Mouse (Mus musculus): Measurements from ENCODE around the gene Abca8a.
"Not testable (repeated sequence)": the region's sequence is repeated elsewhere in the genome, so short reads cannot be mapped to it uniquely, and the experiment has no call there.

The Abca8a gene

DNA sequence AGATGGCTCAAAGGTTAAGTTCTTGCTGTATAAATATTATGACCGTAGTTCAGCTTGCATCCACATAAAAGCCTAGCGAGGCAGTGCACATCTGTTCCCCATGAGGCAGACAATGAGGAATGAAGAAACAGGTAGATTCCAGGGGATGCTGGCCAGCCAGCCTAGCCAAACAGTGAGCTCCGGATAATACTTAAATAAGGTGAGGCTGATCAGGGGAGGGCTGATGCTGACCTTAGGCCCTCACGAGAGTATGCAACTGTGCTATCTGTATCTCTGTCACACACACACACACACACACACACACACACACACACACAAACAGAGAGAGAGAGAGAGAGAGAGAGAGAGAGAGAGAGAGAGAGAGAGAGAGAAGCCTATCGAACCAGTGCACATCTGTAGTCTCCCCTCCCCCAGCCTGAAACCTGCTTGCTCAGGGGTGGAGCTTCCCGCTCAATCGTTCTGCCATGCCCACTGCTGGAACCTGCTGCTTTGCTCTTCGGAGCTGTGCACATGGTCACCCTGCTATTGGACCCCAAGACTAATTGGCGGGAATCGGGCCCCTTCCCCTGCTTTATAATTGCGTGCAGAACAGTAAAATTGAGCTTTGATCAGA lies 108.2 kb downstream of the Abca8a start:
- not testable (repeated sequence) for DNase-seq (ENCODE audit: low read depth, low spot score)

GRCm38 (mm10) chr11:109981872-109982271 lies 113.9 kb downstream of the Abca8a start:
- no peak for DNase-seq (ENCODE audit: low read depth, low spot score)

Measured in CD4-positive, CD25-positive, alpha-beta regulatory T cell, adult 2 months (primary cell).